Comparison of ENCODE assay signal across 8 mouse cellular contexts in genomic region chr13:55443799-55444285, GRCm38 (mm10). TPM values are rescaled to one million over a fixed set of nuclear protein-coding genes. Genes with fewer than 3 reads are reported as not detected.
A peak's percentile ranks its signal among the peaks of the same experiment; 100 is the strongest.
DNase-seq lines count a peak whose midpoint lies in the region; ATAC-seq lines count a peak whose summit lies in the region.

No protein-coding gene starts in this region.

- no peaks in the 10 kb centered on the region for H3K9me3 ChIP-seq in erythroblast, embryonic 14.5 days (ENCODE audit: control insufficient read depth, low read length)
- H3K9me3 ChIP-seq in liver, embryonic 15.5 days (replicated peaks) = no peaks in the 10 kb centered on the region

- H3K4me1 ChIP-seq in erythroblast, embryonic 14.5 days (ENCODE audit: control insufficient read depth) = peaks cover 47% of the 10 kb centered on the region
- peaks cover 45% of the 10 kb centered on the region for H3K4me1 ChIP-seq in liver, embryonic 15.5 days (replicated peaks)

- peak; percentile 30 for DNase-seq in thymus, postnatal 4 days
- no peak for DNase-seq in thymus, postnatal 10 days (ENCODE audit: low spot score in 2 of 2)
- DNase-seq in adrenal gland, adult (ENCODE audit: inconsistent age in 2 of 2, low spot score in 1 of 2) = no peak
- no peak for DNase-seq in layer of hippocampus, postnatal 10 days (ENCODE audit: low spot score in 2 of 2)
- no peak for DNase-seq in ovary, postnatal 14 days (ENCODE audit: low spot score)

- 40% methylated on average over 9 of the region's 9 CpGs for WGBS in liver, embryonic 15.5 days (ENCODE audit: insufficient replicate concordance)

- peak overlapping the region; percentile 51; the same call in 1 of the 2 replicates for H3K9ac ChIP-seq in liver, embryonic 15.5 days

- peaks cover 23% of the 10 kb centered on the region for H3K36me3 ChIP-seq in erythroblast, embryonic 14.5 days (ENCODE audit: control insufficient read depth)
- 0 out of 2 replicates have a peak, but pooled peaks cover 7% of the 10 kb centered on the region for H3K36me3 ChIP-seq in liver, embryonic 15.5 days (replicated peaks)

- peak overlapping the region; percentile 97 for H3K27ac ChIP-seq in liver, embryonic 15.5 days (replicated peaks)

- H3K4me2 ChIP-seq in liver, embryonic 15.5 days = peak overlapping the region; percentile 92

- peak overlapping the region; percentile 97 for H3K4me3 ChIP-seq in erythroblast, embryonic 14.5 days (replicated peaks)
- peak overlapping the region; percentile 87 for H3K4me3 ChIP-seq in liver, embryonic 15.5 days (replicated peaks)

- no peak for ATAC-seq in erythroblast, adult 5-6 weeks (replicated peaks; ENCODE audit: low FRiP score, poor library complexity, severe bottlenecking)
- no peak for ATAC-seq in liver, embryonic 15.5 days (ENCODE audit: insufficient read depth)

- H3K27me3 ChIP-seq in erythroblast, embryonic 14.5 days (ENCODE audit: control insufficient read depth) = peaks cover 8% of the 10 kb centered on the region
- H3K27me3 ChIP-seq in liver, embryonic 15.5 days = no peaks in the 10 kb centered on the region

RNA-seq across cellular contexts. Expression of gene Grk6, which starts 1.0 kb away (rescaled TPM):
- 9.5 and 10.2 TPM in 2 replicates for polyA plus RNA-seq in erythroblast, embryonic 14.5 days (2012)
- total RNA-seq in erythroblast, adult 5-6 weeks (2015; ENCODE audit: low replicate concordance) = 24.2 and 25.2 TPM in 2 replicates
- 33.4 and 38.2 TPM in 2 replicates for total RNA-seq in erythroblast, adult 5-6 weeks (2017; ENCODE audit: low replicate concordance)
- polyA plus RNA-seq in liver, embryonic 15.5 days (2015; fragmentation: Nextera tagmentation; extraction: Ambion mirVana) = 24.3 and 27.6 TPM in 2 replicates
- 10 to 100 TPM; 76.4 to 79.2 TPM for total RNA-seq in layer of hippocampus, postnatal 10 days (2021)

RNA-seq across cellular contexts. Expression of gene F12, which starts 17.2 kb away (rescaled TPM):
- 0.09 and 0.25 TPM in 2 replicates for polyA plus RNA-seq in erythroblast, embryonic 14.5 days (2012)
- not detected in 2 replicates for total RNA-seq in erythroblast, adult 5-6 weeks (2015; ENCODE audit: low replicate concordance)
- total RNA-seq in erythroblast, adult 5-6 weeks (2017; ENCODE audit: low replicate concordance) = not detected in 2 replicates
- 118 and 151 TPM in 2 replicates for polyA plus RNA-seq in liver, embryonic 15.5 days (2015; fragmentation: Nextera tagmentation; extraction: Ambion mirVana)
- 1 to 10 TPM in 1 of 2 experiments, under 1 TPM in 1; 0.37 to 1.2 TPM for total RNA-seq in layer of hippocampus, postnatal 10 days (2021)

RNA-seq across cellular contexts. Expression of gene Prr7, which starts 20.2 kb away (rescaled TPM):
- 0.08 and 0.23 TPM in 2 replicates for polyA plus RNA-seq in erythroblast, embryonic 14.5 days (2012)
- total RNA-seq in erythroblast, adult 5-6 weeks (2015; ENCODE audit: low replicate concordance) = not detected in 2 replicates
- not detected in 2 replicates for total RNA-seq in erythroblast, adult 5-6 weeks (2017; ENCODE audit: low replicate concordance)
- polyA plus RNA-seq in liver, embryonic 15.5 days (2015; fragmentation: Nextera tagmentation; extraction: Ambion mirVana) = not detected in 2 replicates
- total RNA-seq in layer of hippocampus, postnatal 10 days (2021) = 100 to 1,000 TPM in 1 of 2 experiments, 10 to 100 TPM in 1; 98.1 to 112 TPM

RNA-seq across cellular contexts. Expression of gene Pfn3, which starts 28.8 kb away (rescaled TPM):
- polyA plus RNA-seq in erythroblast, embryonic 14.5 days (2012) = not detected in 2 replicates
- not detected in 2 replicates for total RNA-seq in erythroblast, adult 5-6 weeks (2015; ENCODE audit: low replicate concordance)
- not detected in 2 replicates for total RNA-seq in erythroblast, adult 5-6 weeks (2017; ENCODE audit: low replicate concordance)
- not detected in 2 replicates for polyA plus RNA-seq in liver, embryonic 15.5 days (2015; fragmentation: Nextera tagmentation; extraction: Ambion mirVana)
- total RNA-seq in layer of hippocampus, postnatal 10 days (2021) = under 1 TPM in 1 of 2 experiments, not detected in 1; 0.75 TPM

RNA-seq across cellular contexts. Expression of gene Dbn1, which starts 44.1 kb away (rescaled TPM):
- 0.05 and 0.06 TPM in 2 replicates for polyA plus RNA-seq in erythroblast, embryonic 14.5 days (2012)
- total RNA-seq in erythroblast, adult 5-6 weeks (2015; ENCODE audit: low replicate concordance) = 0.42 TPM in 1 of 2 replicates, not detected in the other
- total RNA-seq in erythroblast, adult 5-6 weeks (2017; ENCODE audit: low replicate concordance) = not detected in 2 replicates
- polyA plus RNA-seq in liver, embryonic 15.5 days (2015; fragmentation: Nextera tagmentation; extraction: Ambion mirVana) = 7.5 and 7.6 TPM in 2 replicates
- 100 to 1,000 TPM; 392 to 399 TPM for total RNA-seq in layer of hippocampus, postnatal 10 days (2021)

Comparison
In these comparisons a context has a peak if more than half of its experiments do, and no peak if none do; other contexts are left out.
1. RNA of gene Prr7, which starts 20.2 kb away (total RNA-seq): 98.1 to 112 TPM in layer of hippocampus, postnatal 10 days; not detected in erythroblast, adult 5-6 weeks; every median in the first group is over 10 times any median in the second.